Mouse (Mus musculus) erythroblast, adult 5-6 weeks (primary cell): ENCODE results near the gene Ccdc74a. TPM values are rescaled to one million over a fixed set of nuclear protein-coding genes. Genes with fewer than 3 reads are reported as not detected.
A peak's percentile ranks its signal among the peaks of the same experiment; 100 is the strongest.
"Not testable (repeated sequence)": the region's sequence is repeated elsewhere in the genome, so short reads cannot be mapped to it uniquely, and the experiment has no call there.

Experiments
- ATAC-seq: replicated peaks from 2 replicates; pipeline ENCODE4 v1.8.0; 2016; ENCODE audit warnings: moderate number of reproducible peaks, mild to moderate bottlenecking, moderate TSS enrichment, inconsistent platforms; ENCODE audit not compliant: poor library complexity, low FRiP score, severe bottlenecking
- total RNA-seq, 2 experiments: library from RNA; stranded (forward) in 1 of 2; stranded (reverse) in 1 of 2; fragments of 150-400 nt in 1 of 2; fragments of 200-764, 138-1000 nt in 1 of 2; gene quantifications; 2 replicates each; pipeline versions ENCODE4 v1.2.3 to v1.2.4; 2015 to 2017; ENCODE audit warnings: low replicate concordance in 2 of 2

Ccdc74a gene
- total RNA-seq (2015; ENCODE audit: low replicate concordance) = not detected in 2 replicates
- 0.60 and 1.7 TPM in 2 replicates for total RNA-seq (2017; ENCODE audit: low replicate concordance)

GRCm38 (mm10) chr16:17646310-17647114, at the start of gene Ccdc74a:
Gene Ccdc74a, plus strand, starts transcription at chr16:17646470.
- peak; percentile 88 for ATAC-seq

- ATAC-seq = no peak
Observed at GRCm38 (mm10) chr16:17600944-17601562, 45.2 kb upstream of the Ccdc74a start.

- ATAC-seq = no peak
Observed at GRCm38 (mm10) chr16:17604941-17605340, 41.3 kb upstream of the Ccdc74a start.

- ATAC-seq = no peak
Observed at GRCm38 (mm10) chr16:17605684-17606083, 40.6 kb upstream of the Ccdc74a start.

GRCm38 (mm10) chr16:17611383-17611782, 34.9 kb upstream of the Ccdc74a start:
- ATAC-seq = no peak

GRCm38 (mm10) chr16:17614740-17615139, 31.5 kb upstream of the Ccdc74a start:
- not testable (repeated sequence) for ATAC-seq

- ATAC-seq = no peak
Observed at GRCm38 (mm10) chr16:17616212-17616611, 30.1 kb upstream of the Ccdc74a start.

- ATAC-seq = peak; percentile 85
Observed at GRCm38 (mm10) chr16:17617922-17618565, 28.2 kb upstream of the Ccdc74a start.

GRCm38 (mm10) chr16:17619198-17620105, 26.8 kb upstream of the Ccdc74a start, which contains the start of gene Smpd4:
Gene Smpd4, plus strand, starts transcription at chr16:17619354.
- ATAC-seq = peak; percentile 82

GRCm38 (mm10) chr16:17621936-17622335, 24.3 kb upstream of the Ccdc74a start:
- no peak for ATAC-seq

- peak; percentile 80 for ATAC-seq
Observed at GRCm38 (mm10) chr16:17625488-17626268, 20.6 kb upstream of the Ccdc74a start.

GRCm38 (mm10) chr16:17626269-17626555, 20.1 kb upstream of the Ccdc74a start:
- ATAC-seq = no peak

GRCm38 (mm10) chr16:17632580-17632979, 13.7 kb upstream of the Ccdc74a start:
- no peak for ATAC-seq

GRCm38 (mm10) chr16:17633481-17634181, 12.6 kb upstream of the Ccdc74a start:
- 0 out of 2 replicates have a peak, but pooled peaks have one; percentile 6 for ATAC-seq

- no peak for ATAC-seq
Observed at GRCm38 (mm10) chr16:17636904-17637303, 9.4 kb upstream of the Ccdc74a start.

- peak; percentile 46 for ATAC-seq
Observed at GRCm38 (mm10) chr16:17637610-17638009, 8.7 kb upstream of the Ccdc74a start.

GRCm38 (mm10) chr16:17638036-17638628, 8.1 kb upstream of the Ccdc74a start:
- peak; percentile 90 for ATAC-seq

- ATAC-seq = peak; percentile 3; the same call in 1 of the 2 replicates
Observed at GRCm38 (mm10) chr16:17639081-17639480, 7.2 kb upstream of the Ccdc74a start.
